Mouse (Mus musculus) embryonic facial prominence, embryonic 11.5 days (tissue): ENCODE results near the gene Morn1. TPM values are rescaled to one million over a fixed set of nuclear protein-coding genes. Genes with fewer than 3 reads are reported as not detected.

Source experiments
- ATAC-seq: fragments of 200-750 bp; cut with Nextera tagmentation; replicated peaks from 2 replicates; pipeline ENCODE4 v1.8.0; 2017; ENCODE audit warnings: low read depth; ENCODE audit not compliant: insufficient number of reproducible peaks, low FRiP score, low TSS enrichment
- DNase-seq: peaks from one replicate; pipeline ENCODE4 v3.0.0-alpha.2; 2015; ENCODE audit warnings: low spot score
- H3K27ac ChIP-seq: fragments of 300-500 bp; sonication (generic); replicated peaks from 2 replicates; pipeline ENCODE4 v1.5.1; 2014; ENCODE audit warnings: mild to moderate bottlenecking, low read depth, low read length, control low read depth
- H3K27me3 ChIP-seq: fragments of 300-500 bp; sonication (generic); 2 replicates; pipeline ENCODE4 v1.6.1; 2014; ENCODE audit warnings: mild to moderate bottlenecking, low read length, moderate library complexity, mixed read lengths; ENCODE audit not compliant: control insufficient read depth, insufficient read depth
- H3K36me3 ChIP-seq: fragments of 300-500 bp; sonication (generic); replicated peaks from 2 replicates; pipeline ENCODE4 v1.6.1; 2014; ENCODE audit warnings: low read depth, mild to moderate bottlenecking, low read length, moderate library complexity, mixed read lengths; ENCODE audit not compliant: control insufficient read depth, insufficient read depth
- H3K4me1 ChIP-seq: fragments of 300-500 bp; sonication (generic); 2 replicates; pipeline ENCODE4 v1.6.1; 2014; ENCODE audit warnings: low read length, mixed read lengths; ENCODE audit not compliant: control insufficient read depth, insufficient read depth
- H3K4me2 ChIP-seq: fragments of 300-500 bp; sonication (generic); 2 replicates; pipeline ENCODE4 v1.6.1; 2014; ENCODE audit warnings: low read depth, mild to moderate bottlenecking, control low read depth, low read length, moderate library complexity
- H3K4me3 ChIP-seq: fragments of 300-500 bp; sonication (generic); 2 replicates; pipeline ENCODE4 v1.5.1; 2014; ENCODE audit warnings: low read depth, low read length, control low read depth
- H3K9ac ChIP-seq: fragments of 300-500 bp; sonication (generic); replicated peaks from 2 replicates; pipeline ENCODE4 v1.6.1; 2014; ENCODE audit warnings: mild to moderate bottlenecking, control low read depth, low read length
- H3K9me3 ChIP-seq: fragments of 300-500 bp; sonication (generic); replicated peaks from 2 replicates; pipeline ENCODE4 v1.6.1; 2016; ENCODE audit warnings: mild to moderate bottlenecking, low read length, inconsistent platforms, mixed read lengths; ENCODE audit not compliant: control insufficient read depth
- WGBS: fragments of 180-500 bp; shearing (Covaris S2); extraction: QIAGEN DNeasy Blood & Tissue Kit; methylation state at CpG from one replicate; pipeline ENCODE4 v1.1.7; 2014; 5-methylcytosine and 5-hydroxymethylcytosine counted together
- polyA plus RNA-seq: library from polyadenylated mRNA; unstranded; fragments of >200 nt; fragmentation: Nextera tagmentation; extraction: Ambion mirVana; gene quantifications from 2 replicates; pipeline ENCODE4 v1.2.1, GENCODE M21; 2014

Gene Morn1
- polyA plus RNA-seq, 1 experiment from 2014 or later: 3.5 TPM

GRCm38 (mm10) chr4:155162433-155163319 is 76.3 kb downstream of the Morn1 start:
- Histone ChIP-seq H3K4me1 (peaks cover 6% of the 10 kb centered on the region; the same call in 1 of the 2 replicates), H3K9me3 (no peaks in the 10 kb centered on the region), H3K4me2 (no peak overlapping the region), H3K27ac (no peak overlapping the region; the same call in 1 of the 2 replicates), H3K4me3 (no peak overlapping the region), H3K36me3 (peaks cover 10% of the 10 kb centered on the region), H3K27me3 (no peaks in the 10 kb centered on the region), H3K9ac (no peak overlapping the region)
- DNase-seq (no peak), ATAC-seq (no peak)
- 62% methylated on average over 7 of the region's 7 CpGs for WGBS

- Histone ChIP-seq H3K9ac (no peak overlapping the region), H3K4me1 (peaks cover 6% of the 10 kb centered on the region; the same call in 1 of the 2 replicates), H3K4me2 (no peak overlapping the region), H3K9me3 (no peaks in the 10 kb centered on the region), H3K4me3 (no peak overlapping the region), H3K27ac (no peak overlapping the region; the same call in 1 of the 2 replicates), H3K36me3 (peaks cover 7% of the 10 kb centered on the region), H3K27me3 (no peaks in the 10 kb centered on the region)
- DNase-seq (no peak), ATAC-seq (no peak)
- 35% methylated on average over 4 of the region's 4 CpGs for WGBS
Observed at GRCm38 (mm10) chr4:155163320-155163651, 76.9 kb downstream of the Morn1 start.

DNA sequence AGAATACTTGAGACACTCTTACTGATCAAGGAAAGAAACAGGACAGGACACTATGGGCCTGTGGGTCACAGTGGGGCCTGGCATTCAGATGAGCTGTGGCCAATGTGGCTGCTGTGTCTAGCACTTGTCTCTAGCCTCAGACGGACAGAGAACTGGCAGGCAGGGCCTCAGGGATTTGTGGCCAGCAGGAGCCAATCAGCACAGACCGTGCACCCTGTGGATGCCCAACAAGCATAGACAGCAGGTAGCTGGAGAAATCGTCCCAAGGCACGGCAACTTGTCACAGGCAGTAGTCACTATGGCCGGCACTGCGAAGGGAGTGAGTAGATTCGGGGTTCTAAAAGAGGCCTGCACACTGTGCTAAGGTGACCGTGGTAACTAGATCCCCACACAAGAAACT is 77.3 kb downstream of the Morn1 start:
- no peaks in the 10 kb centered on the region for H3K27me3 ChIP-seq
- no peak for ATAC-seq
- no peak overlapping the region for H3K9ac ChIP-seq
- no peaks in the 10 kb centered on the region for H3K9me3 ChIP-seq
- peaks cover 6% of the 10 kb centered on the region; the same call in 1 of the 2 replicates for H3K4me1 ChIP-seq
- peaks cover 7% of the 10 kb centered on the region for H3K36me3 ChIP-seq
- no peak overlapping the region for H3K4me3 ChIP-seq
- H3K4me2 ChIP-seq: no peak overlapping the region
- H3K27ac ChIP-seq: no peak overlapping the region
- DNase-seq: no peak
- WGBS: 50% methylated on average over 8 of the region's 8 CpGs

- Histone ChIP-seq H3K36me3 (peaks cover 2% of the 10 kb centered on the region), H3K9ac (no peak overlapping the region), H3K27me3 (no peaks in the 10 kb centered on the region), H3K4me1 (peaks cover 6% of the 10 kb centered on the region; the same call in 1 of the 2 replicates), H3K4me2 (no peak overlapping the region), H3K9me3 (no peaks in the 10 kb centered on the region), H3K4me3 (no peak overlapping the region), H3K27ac (no peak overlapping the region)
- DNase-seq (no peak), ATAC-seq (no peak)
- 84% methylated on average over 6 of the region's 6 CpGs for WGBS
Observed at GRCm38 (mm10) chr4:155164550-155164949, 78.2 kb downstream of the Morn1 start.

DNA sequence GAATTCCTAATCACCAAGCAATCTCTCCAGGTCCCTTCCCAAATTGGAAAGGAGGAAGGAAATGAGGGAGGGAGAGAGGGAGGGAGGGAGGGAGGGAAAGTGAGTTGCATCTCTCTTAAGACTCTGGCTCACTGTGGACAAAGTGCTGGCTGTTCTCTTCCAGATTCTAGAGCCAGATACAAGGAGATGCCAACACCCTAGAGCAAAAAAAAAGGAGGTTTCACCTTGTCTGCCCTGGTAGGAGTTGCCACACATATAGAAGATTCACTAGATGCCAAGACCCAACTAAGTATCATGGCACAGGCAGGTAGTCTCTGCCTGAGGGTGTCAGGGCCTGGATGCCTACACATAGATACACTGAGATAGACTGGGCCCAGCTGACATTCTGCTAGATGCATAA is 79.5 kb downstream of the Morn1 start:
- DNase-seq (no peak), ATAC-seq (no peak)
- H3K9ac ChIP-seq: no peak overlapping the region
- H3K4me3 ChIP-seq: no peak overlapping the region
- H3K9me3 ChIP-seq: no peaks in the 10 kb centered on the region
- no peak overlapping the region for H3K27ac ChIP-seq
- no peak overlapping the region for H3K4me2 ChIP-seq
- no peaks in the 10 kb centered on the region for H3K36me3 ChIP-seq
- peaks cover 6% of the 10 kb centered on the region; the same call in 1 of the 2 replicates for H3K4me1 ChIP-seq
- no peaks in the 10 kb centered on the region for H3K27me3 ChIP-seq

DNA sequence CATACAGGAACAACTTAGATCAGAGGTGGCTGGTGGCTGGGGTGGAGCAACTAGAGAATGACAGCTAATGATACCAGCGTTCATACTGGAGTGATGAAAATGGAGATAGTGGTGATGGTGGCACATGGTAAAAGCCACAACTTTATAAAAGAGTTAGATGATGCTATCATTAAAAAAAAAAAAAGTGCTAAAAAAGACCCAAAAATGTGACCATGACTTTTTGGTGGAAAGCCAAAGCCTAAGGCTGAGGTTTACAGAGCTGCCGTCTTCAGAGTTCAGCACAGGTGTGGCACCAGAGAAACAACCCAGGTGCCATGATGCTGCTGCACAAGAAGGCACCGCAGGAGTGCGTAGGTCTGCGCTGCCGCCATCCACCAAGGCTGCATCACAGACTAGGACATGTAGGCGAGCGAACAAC is 82.5 kb downstream of the Morn1 start:
- DNase-seq (no peak), ATAC-seq (no peak)
- H3K36me3 ChIP-seq: no peaks in the 10 kb centered on the region
- no peak overlapping the region for H3K4me3 ChIP-seq
- WGBS: 93% methylated on average over 8 of the region's 8 CpGs
- H3K27ac ChIP-seq: no peak overlapping the region
- H3K9ac ChIP-seq: no peak overlapping the region
- H3K9me3 ChIP-seq: no peaks in the 10 kb centered on the region
- H3K27me3 ChIP-seq: no peaks in the 10 kb centered on the region
- H3K4me1 ChIP-seq: peaks cover 10% of the 10 kb centered on the region
- no peak overlapping the region for H3K4me2 ChIP-seq

DNA sequence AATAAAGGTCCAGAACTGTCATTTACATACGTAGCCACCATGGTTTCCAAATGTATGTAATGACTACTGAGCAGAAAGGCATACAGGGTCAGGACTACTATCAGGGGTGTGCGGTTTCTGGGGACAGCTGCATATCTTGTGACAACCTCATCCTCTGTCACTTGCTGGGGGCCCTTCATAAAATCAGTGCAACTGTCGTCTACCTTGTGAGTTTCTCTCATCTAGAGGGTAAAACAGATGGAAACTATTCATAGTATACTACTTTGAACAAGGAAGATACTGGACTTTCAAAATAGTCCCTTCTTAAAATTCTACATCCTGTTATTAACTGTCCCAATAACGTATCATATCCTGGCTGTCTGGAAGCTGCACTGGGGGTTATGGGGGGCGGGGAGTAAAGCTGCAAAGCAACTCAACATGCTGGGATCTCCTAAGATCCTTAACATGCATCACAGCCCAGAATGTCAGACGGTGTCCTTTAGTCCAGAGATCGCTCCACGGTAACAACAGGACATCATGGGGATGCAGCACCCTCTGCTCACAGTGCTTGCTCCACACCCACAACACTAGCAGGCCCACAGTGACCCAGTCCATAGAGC is 84.3 kb downstream of the Morn1 start:
- WGBS: 84% methylated on average over 8 of the region's 8 CpGs
- Histone ChIP-seq H3K27me3 (no peaks in the 10 kb centered on the region), H3K27ac (no peak overlapping the region), H3K9ac (no peak overlapping the region), H3K9me3 (no peaks in the 10 kb centered on the region), H3K4me3 (no peak overlapping the region), H3K36me3 (no peaks in the 10 kb centered on the region), H3K4me1 (peaks cover 18% of the 10 kb centered on the region), H3K4me2 (no peak overlapping the region)
- DNase-seq (no peak), ATAC-seq (no peak)

DNA sequence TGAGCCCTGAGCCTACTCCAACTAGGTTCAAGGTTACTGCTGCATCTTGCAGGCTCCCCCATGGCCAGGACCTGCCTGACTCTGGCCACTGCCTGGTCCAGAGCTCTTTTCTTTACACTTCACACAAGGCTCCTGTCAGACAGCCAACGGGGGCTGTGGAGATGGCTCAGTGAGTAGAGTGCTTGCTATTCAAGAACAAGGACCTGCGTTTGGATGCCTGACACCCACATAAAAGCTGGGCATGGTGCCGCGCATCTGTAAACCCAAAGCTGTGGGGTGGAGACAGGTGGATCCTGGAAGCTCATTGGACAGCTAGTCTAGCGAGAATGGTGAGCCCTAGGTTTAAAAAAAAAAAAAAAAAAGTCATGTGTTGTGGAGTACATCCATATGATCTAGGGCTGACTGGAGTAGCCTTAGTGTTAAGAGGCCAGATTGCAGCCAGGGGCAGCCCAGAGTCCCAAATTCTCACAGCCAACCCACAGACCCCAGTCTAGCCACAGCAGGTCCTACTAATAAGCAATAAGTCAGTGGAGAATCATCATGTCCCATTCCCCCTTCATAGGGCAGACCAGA is 85.7 kb downstream of the Morn1 start:
- H3K36me3 ChIP-seq: no peaks in the 10 kb centered on the region
- no peaks in the 10 kb centered on the region for H3K27me3 ChIP-seq
- H3K9ac ChIP-seq: no peak overlapping the region
- H3K4me2 ChIP-seq: no peak overlapping the region
- no peaks in the 10 kb centered on the region for H3K9me3 ChIP-seq
- peaks cover 18% of the 10 kb centered on the region for H3K4me1 ChIP-seq
- no peak overlapping the region for H3K4me3 ChIP-seq
- WGBS: 86% methylated on average over 5 of the region's 5 CpGs
- ATAC-seq: no peak
- DNase-seq: no peak
- no peak overlapping the region for H3K27ac ChIP-seq
